Mouse (Mus musculus) thymus, adult 2 months (tissue): ENCODE results near the gene Xxylt1.

Experiments used
- CTCF ChIP-seq: fragments of 200-500 bp; IDR thresholded peaks from 2 replicates; pipeline ENCODE4 v1.5.1; 2012; ENCODE audit warnings: mild to moderate bottlenecking, control low read depth, low read length, moderate library complexity, borderline replicate concordance; ENCODE audit not compliant: control insufficient read depth, poor library complexity, insufficient read depth; ENCODE audit errors: extremely low read depth
- POLR2A ChIP-seq: fragments of 200-500 bp; IDR thresholded peaks from 2 replicates; pipeline ENCODE4 v1.6.1; 2012; ENCODE audit warnings: mild to moderate bottlenecking, low read length, control low read depth, moderate library complexity; ENCODE audit not compliant: control insufficient read depth, poor library complexity, insufficient read depth; ENCODE audit errors: extremely low read depth

DNA sequence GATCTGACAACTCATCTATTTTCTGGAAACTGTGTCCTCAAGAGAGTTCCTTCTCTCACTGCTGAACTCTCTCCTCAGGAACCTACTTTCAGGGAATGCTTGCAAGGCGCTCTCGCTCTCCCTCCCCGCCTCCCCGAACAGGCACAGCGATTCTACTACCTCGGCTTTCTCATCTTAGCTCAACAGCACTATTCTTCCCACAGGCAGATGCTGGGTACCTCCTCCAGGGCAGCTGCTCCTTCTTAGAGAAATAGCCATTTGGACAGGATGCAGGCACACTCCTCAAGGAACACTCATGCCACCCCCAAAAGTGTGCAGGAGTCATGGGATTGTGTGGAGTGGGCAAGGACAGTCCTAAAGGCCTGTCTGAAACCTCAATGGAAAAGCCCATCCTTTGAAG lies 97.5 kb downstream of the Xxylt1 start:
- no peak for TF ChIP-seq CTCF
- TF ChIP-seq POLR2A, result no peak
